Mouse (Mus musculus) cerebellum, adult 2 months (tissue): ENCODE data around the gene Mrpl24.

ENCODE experiments used
- CTCF ChIP-seq: fragments of 200-500 bp; IDR thresholded peaks from 2 replicates; pipeline ENCODE4 v1.5.1; 2011; ENCODE audit warnings: low read depth, mild to moderate bottlenecking, control low read depth, low read length, moderate library complexity, borderline replicate concordance; ENCODE audit not compliant: insufficient read depth
- POLR2A ChIP-seq: fragments of 200-500 bp; IDR thresholded peaks from 2 replicates; pipeline ENCODE4 v1.6.1; 2011; ENCODE audit warnings: low read length, control low read depth, borderline replicate concordance; ENCODE audit not compliant: insufficient read depth

DNA sequence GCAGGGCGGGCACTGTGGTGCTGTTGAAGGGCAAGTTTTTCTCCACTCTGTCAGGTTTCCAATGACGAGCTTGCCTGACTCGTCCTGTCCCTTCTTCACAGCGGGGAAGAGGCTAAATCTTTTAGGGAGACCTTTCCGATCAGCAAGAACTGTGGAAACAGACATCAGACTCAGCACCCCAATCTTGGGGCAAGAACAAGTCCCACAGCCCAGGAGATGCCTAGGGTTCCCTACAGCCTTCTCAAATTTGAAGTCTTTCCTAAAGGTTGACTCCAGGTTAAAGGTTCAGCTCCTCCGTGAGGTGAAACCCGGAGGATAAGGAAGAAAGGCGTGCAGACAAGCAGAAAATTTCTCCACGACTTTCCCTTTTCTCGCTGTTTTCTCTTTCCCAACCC is 40.9 kb downstream of the Mrpl24 start:
- TF ChIP-seq CTCF: no peak
- no peak for TF ChIP-seq POLR2A
